Mouse (Mus musculus) kidney, embryonic 14.5 days (tissue): Measurements from ENCODE around the gene Slc15a1. TPM values are rescaled to one million over a fixed set of nuclear protein-coding genes. Genes with fewer than 3 reads are reported as not detected.

Experiments
- ATAC-seq: fragments of 200-750 bp; cut with Nextera tagmentation; 2 replicates; pipeline ENCODE4 v1.8.0; 2017; ENCODE audit warnings: moderate number of reproducible peaks, mild to moderate bottlenecking, moderate TSS enrichment, moderate library complexity; ENCODE audit not compliant: low FRiP score, low TSS enrichment
- H3K27ac ChIP-seq: fragments of 300-500 bp; sonication (generic); 2 replicates; pipeline ENCODE4 v1.5.1; 2014; ENCODE audit warnings: low read depth, mild to moderate bottlenecking, low read length, moderate library complexity, mixed read lengths
- H3K27me3 ChIP-seq: fragments of 300-500 bp; sonication (generic); 2 replicates; pipeline ENCODE4 v1.6.1; 2014; ENCODE audit warnings: mild to moderate bottlenecking, low read length; ENCODE audit not compliant: control insufficient read depth, insufficient read depth
- H3K36me3 ChIP-seq: fragments of 300-500 bp; sonication (generic); 2 replicates; pipeline ENCODE4 v1.6.1; 2014; ENCODE audit warnings: low read length, mixed read lengths; ENCODE audit not compliant: control insufficient read depth, insufficient read depth
- H3K4me1 ChIP-seq: fragments of 300-500 bp; sonication (generic); 2 replicates; pipeline ENCODE4 v1.6.1; 2014; ENCODE audit warnings: low read length, mixed read lengths; ENCODE audit not compliant: control insufficient read depth, insufficient read depth
- H3K4me2 ChIP-seq: fragments of 300-500 bp; sonication (generic); replicated peaks from 2 replicates; pipeline ENCODE4 v1.6.1; 2014; ENCODE audit warnings: low read depth, mild to moderate bottlenecking, low read length
- H3K4me3 ChIP-seq: fragments of 300-500 bp; sonication (generic); 2 replicates; pipeline ENCODE4 v1.5.1; 2014; ENCODE audit warnings: mild to moderate bottlenecking, low read length
- H3K9ac ChIP-seq: fragments of 300-500 bp; sonication (generic); 2 replicates; pipeline ENCODE4 v1.6.1; 2014; ENCODE audit warnings: low read depth, mild to moderate bottlenecking, low read length, moderate library complexity
- H3K9me3 ChIP-seq: fragments of 300-500 bp; sonication (generic); 2 replicates; pipeline ENCODE4 v1.6.1; 2016; ENCODE audit warnings: low read length; ENCODE audit not compliant: control insufficient read depth
- WGBS: fragments of 180-500 bp; shearing (Covaris S2); extraction: QIAGEN DNeasy Blood & Tissue Kit; methylation state at CpG from one replicate; pipeline ENCODE4 v1.1.7; 2014; 5-methylcytosine and 5-hydroxymethylcytosine counted together
- polyA plus RNA-seq: library from polyadenylated mRNA; unstranded; fragments of >200 nt; fragmentation: Nextera tagmentation; extraction: Ambion mirVana; gene quantifications from 2 replicates; pipeline ENCODE4 v1.2.1, GENCODE M21; 2014

Slc15a1 gene
- polyA plus RNA-seq, 1 experiment from 2014 or later = 0.15 TPM

DNA sequence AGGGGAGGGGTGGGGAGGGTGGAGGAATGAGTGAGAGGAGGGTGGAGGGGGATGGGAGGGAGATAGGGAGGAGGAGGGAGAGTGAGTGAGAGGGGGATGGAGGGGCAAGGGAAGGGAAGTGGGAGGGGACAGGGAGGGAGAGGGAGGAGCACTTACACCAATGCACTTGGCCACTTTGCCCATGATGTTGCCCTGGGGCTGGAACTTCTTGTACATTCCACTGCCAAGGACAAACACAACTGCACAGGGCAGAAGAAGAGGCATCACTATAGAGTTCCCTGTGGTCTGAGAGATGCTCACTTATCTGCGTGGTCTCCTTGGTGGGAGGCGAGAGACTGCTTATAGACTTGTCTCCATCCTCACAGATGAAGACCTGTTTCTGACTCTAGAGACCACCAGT, 23.5 kb downstream of the Slc15a1 start:
- Histone ChIP-seq H3K27me3 (no peaks in the 10 kb centered on the region), H3K4me2 (no peak overlapping the region), H3K4me1 (no peaks in the 10 kb centered on the region), H3K36me3 (no peaks in the 10 kb centered on the region), H3K4me3 (no peak overlapping the region), H3K9ac (no peak overlapping the region), H3K9me3 (no peaks in the 10 kb centered on the region), H3K27ac (no peak overlapping the region)
- ATAC-seq = no peak
- 88% methylated on average over 2 of the region's 2 CpGs for WGBS

DNA sequence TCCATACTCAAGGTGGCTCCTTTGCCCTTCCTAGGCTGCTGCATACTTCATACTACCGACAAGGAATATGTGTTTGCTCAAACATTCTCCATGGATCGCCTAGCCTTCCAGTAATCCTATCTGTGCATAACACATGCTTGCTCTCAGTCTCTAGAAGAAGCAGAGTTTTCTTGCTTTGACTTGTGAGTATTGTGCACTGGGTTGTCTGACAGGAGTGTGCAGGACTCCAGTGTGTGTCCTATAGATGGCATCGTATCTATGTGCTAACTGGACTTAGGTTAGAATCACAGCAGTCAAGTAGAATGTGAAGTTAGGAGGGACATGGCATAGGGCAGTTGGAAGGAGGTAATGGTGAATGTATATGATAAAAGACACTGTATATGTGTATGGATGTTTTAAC, 26.0 kb downstream of the Slc15a1 start:
- no peaks in the 10 kb centered on the region for H3K4me1 ChIP-seq
- H3K4me2 ChIP-seq = no peak overlapping the region
- no peak overlapping the region for H3K9ac ChIP-seq
- no peaks in the 10 kb centered on the region for H3K27me3 ChIP-seq
- WGBS = 82% methylated on average over 3 of the region's 3 CpGs
- H3K27ac ChIP-seq = no peak overlapping the region
- no peak overlapping the region for H3K4me3 ChIP-seq
- no peaks in the 10 kb centered on the region for H3K9me3 ChIP-seq
- H3K36me3 ChIP-seq = no peaks in the 10 kb centered on the region
- no peak for ATAC-seq

DNA sequence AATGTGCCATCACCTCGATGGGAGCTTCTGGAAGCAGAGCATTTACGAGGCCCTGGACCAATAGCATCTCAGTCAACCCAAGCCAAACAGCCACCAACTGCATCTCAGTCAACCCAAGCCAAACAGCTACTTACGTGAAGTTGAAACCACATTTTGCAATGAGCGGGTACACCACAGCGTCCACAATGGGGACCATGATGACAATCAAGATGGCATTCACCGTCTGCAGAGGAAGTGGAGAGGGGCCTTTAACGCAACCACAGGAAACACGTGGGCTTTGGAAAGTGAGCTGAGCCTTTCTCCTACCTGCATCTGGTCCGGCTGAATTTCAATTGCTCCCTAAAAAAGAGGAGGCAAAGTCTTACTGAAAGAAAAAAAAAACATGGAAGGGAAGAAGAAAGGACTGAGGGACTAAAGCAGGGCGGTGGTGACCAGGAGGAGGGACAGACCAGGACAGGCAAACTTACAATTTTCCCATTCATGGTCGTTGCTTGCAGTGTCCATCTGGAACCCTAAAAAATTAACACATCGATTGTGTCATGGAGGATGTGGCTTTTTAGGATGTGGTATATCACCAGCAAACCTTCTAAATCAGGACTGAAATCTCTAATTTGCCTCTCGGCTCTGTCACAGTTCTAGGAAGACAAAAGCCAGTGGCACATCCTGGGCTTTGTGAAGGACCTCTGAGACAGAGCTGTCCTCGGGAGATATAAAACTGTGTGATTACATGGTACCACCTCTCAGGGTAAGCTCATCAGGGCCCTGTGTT, 26.9 kb downstream of the Slc15a1 start:
- H3K27ac ChIP-seq = no peak overlapping the region
- H3K4me2 ChIP-seq = no peak overlapping the region
- H3K36me3 ChIP-seq = no peaks in the 10 kb centered on the region
- 86% methylated on average over 14 of the region's 14 CpGs for WGBS
- no peak for ATAC-seq
- H3K9ac ChIP-seq = no peak overlapping the region
- H3K9me3 ChIP-seq = no peaks in the 10 kb centered on the region
- no peaks in the 10 kb centered on the region for H3K27me3 ChIP-seq
- no peaks in the 10 kb centered on the region for H3K4me1 ChIP-seq
- no peak overlapping the region for H3K4me3 ChIP-seq

DNA sequence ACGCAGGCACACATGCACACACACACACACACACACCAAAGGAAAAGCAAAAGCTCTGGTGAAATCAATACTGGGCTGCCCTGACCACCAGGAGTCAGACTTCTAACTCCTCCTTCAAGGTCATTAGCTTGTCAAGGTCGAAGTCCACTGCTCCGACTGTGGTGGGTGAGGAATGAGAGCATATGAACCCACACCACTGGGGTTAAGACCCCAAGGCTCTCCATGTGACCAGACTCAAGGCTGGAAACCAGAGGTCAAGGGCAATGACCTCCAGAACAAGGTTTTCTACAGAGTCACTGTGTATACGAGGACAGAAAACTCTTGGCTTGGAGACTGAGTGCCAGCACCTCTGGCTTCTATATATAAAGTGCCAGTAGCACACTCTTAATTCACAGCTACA, 31.2 kb downstream of the Slc15a1 start:
- H3K9ac ChIP-seq = no peak overlapping the region
- WGBS = 68% methylated on average over 4 of the region's 4 CpGs
- no peak for ATAC-seq
- no peak overlapping the region for H3K4me2 ChIP-seq
- no peaks in the 10 kb centered on the region for H3K9me3 ChIP-seq
- no peaks in the 10 kb centered on the region for H3K36me3 ChIP-seq
- no peak overlapping the region for H3K27ac ChIP-seq
- H3K4me1 ChIP-seq = no peaks in the 10 kb centered on the region
- H3K27me3 ChIP-seq = no peaks in the 10 kb centered on the region
- H3K4me3 ChIP-seq = no peak overlapping the region

DNA sequence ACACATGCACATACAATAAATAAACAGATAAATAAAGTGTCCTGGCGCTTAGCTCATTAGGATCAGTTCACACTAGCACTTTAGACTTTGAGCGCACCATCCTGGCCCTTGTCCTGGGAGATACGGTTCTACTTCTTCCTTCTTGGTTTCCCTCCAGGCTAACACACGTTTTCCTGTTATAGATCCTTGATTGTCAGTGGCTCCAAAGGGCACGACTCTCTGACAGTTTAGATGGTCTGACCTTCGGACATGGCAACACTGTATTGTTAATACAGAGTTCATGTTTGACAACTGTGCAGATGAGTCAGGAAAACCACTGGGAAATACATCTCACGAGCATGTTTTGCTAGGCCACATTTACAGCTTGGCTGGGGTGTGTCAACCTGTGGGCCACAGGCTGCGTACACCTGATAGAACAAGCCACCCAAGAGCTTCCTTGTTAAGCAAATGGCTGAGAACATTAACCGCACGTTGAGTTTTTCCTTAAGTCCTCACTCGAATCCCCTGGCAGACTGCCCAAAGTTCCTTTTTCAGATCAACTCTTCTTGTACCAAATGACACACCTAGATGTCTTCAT, 33.4 kb downstream of the Slc15a1 start:
- no peaks in the 10 kb centered on the region for H3K9me3 ChIP-seq
- no peaks in the 10 kb centered on the region for H3K27me3 ChIP-seq
- no peak for ATAC-seq

DNA sequence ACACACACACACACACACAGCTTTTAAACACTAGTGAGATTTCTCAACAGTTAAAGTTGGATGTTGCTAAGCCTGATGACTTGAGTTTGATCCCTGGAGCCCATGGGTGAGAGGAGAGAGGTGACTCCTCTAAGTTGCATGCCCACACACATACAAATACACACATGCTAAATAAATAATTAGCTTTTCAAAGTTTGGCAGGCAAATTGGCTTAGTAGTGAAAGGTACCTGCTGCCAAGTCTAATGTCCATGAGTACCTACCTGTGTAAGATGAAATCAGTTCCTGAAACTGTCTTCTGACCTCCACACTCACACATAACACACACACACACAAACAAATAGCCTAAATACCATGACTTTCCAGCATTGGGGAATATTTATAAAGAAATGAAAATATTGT, 35.5 kb downstream of the Slc15a1 start:
- Histone ChIP-seq H3K9me3 (no peaks in the 10 kb centered on the region), H3K27me3 (no peaks in the 10 kb centered on the region), H3K4me3 (no peak overlapping the region), H3K4me1 (no peaks in the 10 kb centered on the region), H3K4me2 (no peak overlapping the region), H3K9ac (no peak overlapping the region), H3K36me3 (no peaks in the 10 kb centered on the region), H3K27ac (no peak overlapping the region)
- no peak for ATAC-seq

More for the DNA sequence above, 33.4 kb downstream of the Slc15a1 start:
- H3K36me3 ChIP-seq = no peaks in the 10 kb centered on the region
- no peaks in the 10 kb centered on the region for H3K4me1 ChIP-seq
- no peak overlapping the region for H3K4me2 ChIP-seq
- H3K4me3 ChIP-seq = no peak overlapping the region
- 81% methylated on average over 11 of the region's 11 CpGs for WGBS
- H3K9ac ChIP-seq = no peak overlapping the region
- no peak overlapping the region for H3K27ac ChIP-seq

DNA sequence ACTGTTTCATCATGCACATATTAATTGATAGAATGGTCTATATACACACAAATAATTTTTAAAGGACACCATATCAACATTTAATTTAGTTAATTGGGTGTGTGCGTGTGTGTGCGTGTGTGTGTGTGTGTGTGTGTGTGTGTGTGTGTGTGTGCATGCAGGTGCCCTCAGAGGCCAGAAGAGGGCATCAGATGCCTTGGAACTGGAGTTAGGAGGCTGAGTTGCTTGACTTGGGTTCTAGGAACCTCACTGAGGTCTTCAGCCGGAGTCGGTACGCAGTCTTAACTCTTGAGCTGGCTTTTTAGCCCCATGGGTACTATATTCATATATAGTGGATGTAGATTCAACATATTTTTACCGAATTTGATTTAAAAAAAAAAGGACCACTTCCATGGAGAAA, 37.4 kb downstream of the Slc15a1 start:
- H3K4me3 ChIP-seq = no peak overlapping the region
- no peaks in the 10 kb centered on the region for H3K36me3 ChIP-seq
- H3K4me2 ChIP-seq = no peak overlapping the region
- no peak overlapping the region for H3K9ac ChIP-seq
- H3K27ac ChIP-seq = no peak overlapping the region
- no peaks in the 10 kb centered on the region for H3K27me3 ChIP-seq
- H3K4me1 ChIP-seq = no peaks in the 10 kb centered on the region
- no peak for ATAC-seq
- H3K9me3 ChIP-seq = no peaks in the 10 kb centered on the region
- 91% methylated on average over 6 of the region's 6 CpGs for WGBS

DNA sequence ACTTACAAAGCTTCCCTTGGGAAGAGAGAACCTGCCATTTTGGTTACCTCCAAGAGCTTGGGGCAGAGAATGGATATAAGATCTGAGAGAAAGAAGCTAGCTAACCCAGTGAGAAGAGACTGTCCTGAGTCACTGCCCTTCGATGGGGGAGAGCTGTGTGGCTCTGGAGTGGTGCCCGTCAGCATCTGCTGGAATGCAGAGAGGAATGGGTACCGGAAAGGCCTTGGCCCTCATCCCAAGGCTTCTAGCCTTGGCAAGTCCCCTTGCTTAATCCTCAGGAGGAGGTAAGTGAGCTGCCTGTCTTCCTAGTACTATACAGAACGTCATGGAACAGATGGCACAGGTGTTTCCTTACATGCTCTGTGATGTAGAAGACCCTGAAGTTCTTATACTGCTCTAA, 38.6 kb downstream of the Slc15a1 start:
- WGBS = 82% methylated on average over 4 of the region's 4 CpGs
- H3K4me3 ChIP-seq = no peak overlapping the region
- H3K9me3 ChIP-seq = no peaks in the 10 kb centered on the region
- H3K9ac ChIP-seq = no peak overlapping the region
- H3K4me2 ChIP-seq = no peak overlapping the region
- no peaks in the 10 kb centered on the region for H3K36me3 ChIP-seq
- no peaks in the 10 kb centered on the region for H3K27me3 ChIP-seq
- no peak for ATAC-seq
- no peak overlapping the region for H3K27ac ChIP-seq
- H3K4me1 ChIP-seq = no peaks in the 10 kb centered on the region

DNA sequence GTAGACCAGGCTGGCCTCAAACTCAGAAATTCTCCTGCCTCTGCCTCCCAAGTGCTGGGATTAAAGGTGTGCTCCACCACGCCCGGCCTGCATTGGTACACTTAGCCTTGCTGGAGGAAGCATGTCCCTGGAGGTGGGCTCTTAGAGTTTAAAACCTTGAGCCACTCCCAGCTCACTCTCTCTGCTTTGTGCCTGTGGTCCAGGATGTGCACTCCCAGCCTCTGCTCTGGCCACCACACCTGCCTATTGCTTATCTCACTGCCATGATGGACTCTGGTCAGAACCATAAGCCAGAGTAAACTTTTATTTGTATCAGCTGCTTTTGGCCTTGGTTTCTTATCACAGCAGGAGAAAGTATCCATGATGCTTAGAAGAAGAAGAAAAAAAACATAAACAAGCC, 40.7 kb downstream of the Slc15a1 start:
- Histone ChIP-seq H3K4me2 (no peak overlapping the region), H3K27me3 (no peaks in the 10 kb centered on the region), H3K36me3 (no peaks in the 10 kb centered on the region), H3K4me3 (no peak overlapping the region), H3K27ac (no peak overlapping the region), H3K9ac (no peak overlapping the region), H3K9me3 (no peaks in the 10 kb centered on the region), H3K4me1 (no peaks in the 10 kb centered on the region)
- ATAC-seq = no peak
- 92% methylated on average over 2 of the region's 2 CpGs for WGBS
